Mouse (Mus musculus): ENCODE measurements at regions not wholly inside any gene's neighbourhood (a gene's known extent, or its start where the extent isn't known, plus 50 kb on each side); places are given as distances from the start of the nearest gene placed in this dataset.

DNA sequence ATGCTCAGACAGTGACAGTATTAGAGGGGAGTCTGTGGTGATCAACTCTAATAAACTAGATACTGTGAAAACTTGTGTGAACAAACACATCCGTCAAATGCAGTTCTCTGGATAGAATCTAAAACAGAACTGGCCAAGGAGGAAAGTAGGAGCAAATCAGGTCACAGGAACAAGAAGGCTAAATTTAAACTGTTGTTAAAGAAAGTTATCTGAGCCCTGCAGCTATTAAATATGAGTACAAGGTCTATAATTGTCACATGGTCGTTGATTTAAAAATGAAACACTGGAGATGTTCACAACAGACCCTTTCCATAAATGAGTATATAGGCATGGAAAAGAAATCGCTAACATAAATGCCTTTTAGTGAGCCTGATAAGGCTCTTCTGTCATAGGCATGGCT, 156.4 kb downstream of the Sptssa start:
- TF ChIP-seq POLR2A (IDR thresholded peaks at IDR 0.05; ENCODE audit: insufficient read depth, low read length) = no peak
- no peak for TF ChIP-seq CTCF (IDR thresholded peaks at IDR 0.05; ENCODE audit: low read depth, low read length)
